Mouse (Mus musculus) limb, embryonic 10.5 days (tissue): Measurements from ENCODE around the gene Prm2. TPM values are rescaled to one million over a fixed set of nuclear protein-coding genes. Genes with fewer than 3 reads are reported as not detected.

Experiments
- DNase-seq: peaks from one replicate; pipeline ENCODE4 v3.0.0-alpha.2; 2017; ENCODE audit warnings: low spot score
- H3K27ac ChIP-seq: fragments of 300-500 bp; sonication (generic); 2 replicates; pipeline ENCODE4 v1.5.1; 2016; ENCODE audit warnings: mild to moderate bottlenecking
- H3K27me3 ChIP-seq: fragments of 300-500 bp; sonication (generic); 2 replicates; pipeline ENCODE4 v1.6.1; 2016; ENCODE audit warnings: low read depth, mild to moderate bottlenecking; ENCODE audit not compliant: poor library complexity, severe bottlenecking
- H3K36me3 ChIP-seq: fragments of 300-500 bp; sonication (generic); 2 replicates; pipeline ENCODE4 v1.6.1; 2016; ENCODE audit warnings: mild to moderate bottlenecking, moderate library complexity
- H3K4me1 ChIP-seq: fragments of 300-500 bp; sonication (generic); 2 replicates; pipeline ENCODE4 v1.6.1; 2016
- H3K4me3 ChIP-seq: fragments of 300-500 bp; sonication (generic); 2 replicates; pipeline ENCODE4 v1.5.1; 2016; ENCODE audit warnings: mild to moderate bottlenecking, moderate library complexity
- H3K9me3 ChIP-seq: fragments of 300-500 bp; sonication (generic); replicated peaks from 2 replicates; pipeline ENCODE4 v1.6.1; 2016; ENCODE audit warnings: mild to moderate bottlenecking
- WGBS: fragments of 180-500 bp; shearing (Covaris S2); methylation state at CpG from one replicate; pipeline ENCODE4 v1.1.7; 2016; 5-methylcytosine and 5-hydroxymethylcytosine counted together
- polyA plus RNA-seq: library from polyadenylated mRNA; unstranded; fragments of >200 nt; fragmentation: Nextera tagmentation; extraction: Ambion mirVana; gene quantifications from 2 replicates; pipeline ENCODE4 v1.2.1, GENCODE M21; 2016

Gene Prm2
- polyA plus RNA-seq, 1 experiment from 2014 or later: not detected

DNA sequence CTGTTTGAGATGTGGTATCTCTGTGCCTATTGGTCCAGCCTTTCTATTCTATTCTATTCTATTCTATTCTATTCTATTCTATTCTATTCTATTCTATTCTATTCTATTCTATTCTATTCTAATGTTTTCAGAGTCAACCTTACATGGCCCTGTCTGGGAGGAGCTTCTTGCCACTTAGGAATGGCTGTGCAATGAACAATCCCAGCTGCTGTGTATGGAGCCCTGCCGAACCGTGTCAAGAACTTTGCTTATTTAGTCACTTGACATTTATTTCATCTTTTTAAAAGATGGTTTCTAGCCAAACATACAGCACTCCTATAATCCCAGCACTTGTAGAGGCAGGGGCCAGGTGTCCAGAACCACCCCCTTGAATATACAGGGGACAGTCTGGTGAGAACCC lies 31.6 kb downstream of the Prm2 start:
- Histone ChIP-seq H3K27ac (no peak overlapping the region), H3K27me3 (0 out of 2 replicates have a peak, but pooled peaks cover 6% of the 10 kb centered on the region), H3K9me3 (no peaks in the 10 kb centered on the region), H3K4me3 (no peak overlapping the region), H3K4me1 (peaks cover 25% of the 10 kb centered on the region), H3K36me3 (no peaks in the 10 kb centered on the region)
- 79% methylated on average over 2 of the region's 2 CpGs for WGBS
- no peak for DNase-seq

DNA sequence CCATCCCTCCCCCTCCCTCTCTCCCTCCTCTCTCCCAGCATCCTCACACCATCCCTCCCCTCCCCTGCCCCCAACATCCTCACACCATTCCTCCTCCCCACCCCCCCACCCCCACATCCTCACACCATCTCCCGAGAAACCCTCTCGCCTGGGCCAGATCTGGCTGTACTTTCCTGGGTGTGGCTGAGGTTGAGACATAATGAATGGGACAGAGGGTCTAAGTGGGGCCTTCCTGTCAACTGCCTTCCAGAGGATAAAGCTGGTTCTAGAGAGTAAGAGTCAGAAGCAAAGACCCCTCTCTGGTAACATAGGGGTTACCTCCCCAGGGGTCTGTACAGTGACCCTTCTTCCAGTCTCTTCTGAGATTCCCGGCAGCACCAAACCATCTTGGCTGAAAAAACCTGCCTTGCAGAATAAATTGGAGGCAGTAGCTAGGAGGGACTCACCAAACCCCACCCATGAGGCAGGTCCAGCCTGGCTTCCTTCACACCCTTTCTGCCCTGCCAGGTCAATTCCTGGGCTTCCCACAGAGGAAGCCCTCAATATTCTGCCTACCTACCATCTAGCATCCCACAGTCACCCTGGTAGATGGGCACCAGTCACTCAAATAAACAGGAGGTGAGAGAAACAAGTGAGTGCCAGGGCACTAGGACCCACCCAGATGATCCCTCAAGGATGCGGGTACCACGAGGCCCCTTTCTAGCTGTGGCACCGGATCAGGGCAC lies 32.2 kb downstream of the Prm2 start:
- Histone ChIP-seq H3K4me3 (no peak overlapping the region), H3K9me3 (no peaks in the 10 kb centered on the region), H3K36me3 (no peaks in the 10 kb centered on the region), H3K27me3 (0 out of 2 replicates have a peak, but pooled peaks cover 3% of the 10 kb centered on the region), H3K27ac (no peak overlapping the region), H3K4me1 (peaks cover 19% of the 10 kb centered on the region)
- 51% methylated on average over 6 of the region's 6 CpGs for WGBS
- DNase-seq: no peak

DNA sequence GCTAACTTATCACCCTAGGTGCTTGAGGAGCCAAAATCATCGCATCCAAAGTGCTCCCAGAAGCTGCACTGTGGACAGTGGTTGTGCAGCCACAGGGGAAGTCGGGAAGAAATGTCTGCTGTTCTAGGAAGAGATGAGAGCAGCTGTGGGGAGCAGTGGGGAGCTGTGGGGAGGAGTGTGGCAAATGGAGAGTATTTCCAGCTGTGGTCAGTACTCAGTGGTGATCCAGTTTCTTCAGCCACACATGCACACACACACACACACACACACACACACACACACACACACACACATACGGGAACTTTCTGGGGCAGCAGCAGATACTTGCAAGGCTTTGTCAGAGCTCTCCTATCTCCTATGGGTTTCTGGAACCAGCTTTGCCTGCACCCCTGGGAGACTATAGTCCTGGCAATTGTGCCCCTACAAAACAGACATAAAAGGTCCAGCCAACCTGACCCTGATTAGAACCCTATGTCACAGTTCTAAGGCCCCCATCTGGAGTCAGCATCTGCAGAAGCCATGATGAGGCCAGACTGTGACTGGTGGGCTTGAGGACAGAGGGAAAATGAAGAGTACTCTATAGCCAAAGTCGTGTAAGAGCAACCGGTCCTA lies 33.3 kb downstream of the Prm2 start:
- H3K9me3 ChIP-seq: no peaks in the 10 kb centered on the region
- H3K4me1 ChIP-seq: peaks cover 20% of the 10 kb centered on the region
- H3K4me3 ChIP-seq: no peak overlapping the region
- H3K27me3 ChIP-seq: no peaks in the 10 kb centered on the region
- no peak overlapping the region for H3K27ac ChIP-seq
- 77% methylated on average over 5 of the region's 5 CpGs for WGBS
- no peaks in the 10 kb centered on the region for H3K36me3 ChIP-seq
- no peak for DNase-seq

DNA sequence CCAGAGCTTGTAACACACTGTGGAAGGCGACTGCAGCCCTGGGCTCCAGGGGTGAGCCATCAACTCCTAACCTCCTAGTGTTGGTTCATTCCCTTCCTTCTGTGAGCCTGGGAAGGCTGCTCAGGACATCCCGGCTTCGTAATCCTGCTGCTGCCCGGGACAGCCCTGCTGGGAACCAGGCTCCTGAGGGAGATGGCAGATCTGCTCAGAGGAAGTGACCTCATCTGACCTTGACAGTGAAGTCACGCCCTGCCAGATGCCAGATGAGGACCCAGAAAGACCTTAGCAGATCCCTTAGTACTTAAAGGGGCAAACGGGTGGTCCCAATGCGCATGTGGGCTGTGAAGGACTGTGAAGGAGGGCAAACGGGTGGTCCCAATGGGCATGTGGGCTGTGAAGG lies 34.8 kb downstream of the Prm2 start:
- no peaks in the 10 kb centered on the region for H3K36me3 ChIP-seq
- whole genome bisulfite sequencing: 60% methylated on average over 8 of the region's 8 CpGs
- peaks cover 20% of the 10 kb centered on the region for H3K4me1 ChIP-seq
- no peak for DNase-seq
- H3K4me3 ChIP-seq: no peak overlapping the region
- H3K27ac ChIP-seq: 0 out of 2 replicates have a peak overlapping the region, but pooled peaks have one; percentile 36
- H3K9me3 ChIP-seq: no peaks in the 10 kb centered on the region
- H3K27me3 ChIP-seq: no peaks in the 10 kb centered on the region

DNA sequence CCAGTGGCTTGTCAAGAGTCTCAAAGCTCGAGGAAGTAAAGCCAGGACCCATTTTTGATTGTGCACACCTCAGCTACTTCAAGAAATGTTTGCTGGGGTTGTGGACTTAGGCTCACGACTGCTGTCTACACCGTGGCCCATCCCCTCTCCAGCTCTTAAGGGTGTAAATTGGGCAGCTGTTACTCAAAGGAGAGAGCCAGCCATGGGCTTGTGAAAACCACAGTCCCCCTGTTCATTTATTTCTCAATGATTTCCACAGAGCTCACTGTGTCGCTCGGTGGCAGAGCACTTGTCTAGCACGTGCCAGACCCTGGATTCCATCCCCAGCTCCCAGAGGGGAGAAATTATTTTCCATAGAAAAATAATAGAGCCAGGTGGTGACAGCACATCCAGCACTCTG lies 39.8 kb downstream of the Prm2 start:
- no peak overlapping the region for H3K27ac ChIP-seq
- DNase-seq: no peak
- H3K36me3 ChIP-seq: no peaks in the 10 kb centered on the region
- no peaks in the 10 kb centered on the region for H3K9me3 ChIP-seq
- no peaks in the 10 kb centered on the region for H3K27me3 ChIP-seq
- peaks cover 8% of the 10 kb centered on the region for H3K4me1 ChIP-seq
- no peak overlapping the region for H3K4me3 ChIP-seq
- WGBS: 76% methylated on average over 6 of the region's 6 CpGs

DNA sequence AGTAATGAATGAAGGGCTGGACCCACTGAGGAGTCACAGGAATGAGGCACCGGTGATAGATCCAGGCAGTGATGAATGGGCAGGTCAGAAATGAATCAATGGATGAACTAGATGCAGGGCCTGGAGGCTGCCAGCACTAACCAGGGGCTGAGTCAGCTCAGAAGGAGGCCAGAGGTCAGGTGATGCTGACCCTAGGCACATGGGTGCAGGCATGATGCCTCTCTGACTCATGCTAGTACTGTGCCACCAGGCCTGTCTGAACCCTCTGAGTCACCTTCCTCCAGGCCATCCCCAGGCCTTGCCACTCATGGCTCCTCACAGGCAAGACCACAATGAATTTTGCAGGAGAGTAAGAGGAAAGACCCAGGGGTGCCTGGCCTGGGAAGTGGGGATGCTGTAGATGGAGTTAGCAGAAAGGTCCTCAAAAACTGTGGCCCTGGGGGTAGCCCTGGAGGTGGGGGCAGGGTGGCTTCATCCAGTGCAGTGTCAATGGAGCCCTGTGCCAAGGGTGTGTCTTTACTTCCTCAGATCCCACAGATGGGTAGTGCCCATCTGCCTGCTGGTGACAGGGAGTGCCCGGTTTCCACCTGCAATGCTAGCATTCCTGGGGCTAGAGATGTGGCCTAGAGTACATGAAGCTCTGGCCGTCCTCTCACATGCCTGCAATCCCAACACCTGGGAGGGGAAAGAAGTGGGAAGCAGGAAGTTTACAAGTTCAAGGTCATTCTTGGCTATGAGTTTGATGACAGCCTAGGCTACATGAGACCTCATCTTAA lies 41.2 kb downstream of the Prm2 start:
- no peaks in the 10 kb centered on the region for H3K27me3 ChIP-seq
- DNase-seq: no peak
- H3K9me3 ChIP-seq: no peaks in the 10 kb centered on the region
- H3K4me1 ChIP-seq: 0 out of 2 replicates have a peak, but pooled peaks cover 9% of the 10 kb centered on the region
- no peak overlapping the region for H3K4me3 ChIP-seq
- 83% methylated on average over 3 of the region's 3 CpGs for WGBS
- no peaks in the 10 kb centered on the region for H3K36me3 ChIP-seq
- H3K27ac ChIP-seq: no peak overlapping the region

DNA sequence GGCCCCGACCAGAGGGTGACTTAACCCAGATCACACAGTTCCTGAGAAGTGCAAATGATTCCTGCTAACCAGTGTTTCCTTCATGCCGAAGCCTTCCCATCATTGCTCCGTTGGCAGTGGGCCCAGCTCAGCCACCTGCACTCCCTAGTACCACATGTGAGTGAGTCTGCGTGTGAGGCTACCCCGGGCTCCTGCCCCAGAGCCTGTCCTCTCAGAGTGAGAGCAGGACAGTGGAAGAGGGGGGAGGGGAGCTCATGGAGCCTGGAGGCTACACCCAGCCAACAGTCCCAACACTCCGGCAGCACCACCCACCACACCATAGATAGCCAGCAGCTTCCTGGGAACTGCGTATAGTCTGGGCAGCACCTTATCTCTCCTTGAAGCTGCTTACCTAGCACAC lies 46.1 kb downstream of the Prm2 start:
- no peak overlapping the region for H3K27ac ChIP-seq
- WGBS: 74% methylated on average over 7 of the region's 7 CpGs
- H3K4me3 ChIP-seq: no peak overlapping the region
- no peak for DNase-seq
- no peaks in the 10 kb centered on the region for H3K27me3 ChIP-seq
- no peaks in the 10 kb centered on the region for H3K36me3 ChIP-seq
- peaks cover 20% of the 10 kb centered on the region for H3K4me1 ChIP-seq
- H3K9me3 ChIP-seq: no peaks in the 10 kb centered on the region

DNA sequence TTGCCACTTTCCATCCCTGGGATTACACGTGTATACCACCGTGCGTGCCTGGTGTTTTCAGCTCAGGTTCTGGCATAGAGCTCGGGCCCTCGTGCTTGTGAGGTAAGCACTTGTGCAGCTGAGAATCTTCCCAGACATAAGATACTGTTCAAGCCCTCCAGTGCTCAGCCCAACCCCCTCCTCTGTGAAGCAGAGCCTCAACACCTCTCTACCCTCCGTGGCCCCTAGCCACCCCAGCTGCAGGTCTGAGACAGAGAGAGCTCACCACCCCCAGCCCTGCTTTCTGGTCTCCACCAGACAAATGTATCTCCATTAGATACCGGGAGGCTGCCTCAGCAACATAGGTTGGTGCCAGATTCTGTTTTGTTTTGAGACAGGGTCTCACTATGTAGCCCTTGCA lies 46.7 kb downstream of the Prm2 start:
- Histone ChIP-seq H3K9me3 (no peaks in the 10 kb centered on the region), H3K4me3 (no peak overlapping the region), H3K36me3 (no peaks in the 10 kb centered on the region), H3K27ac (no peak overlapping the region), H3K27me3 (no peaks in the 10 kb centered on the region), H3K4me1 (peaks cover 26% of the 10 kb centered on the region)
- 77% methylated on average over 7 of the region's 7 CpGs for WGBS
- DNase-seq: no peak

Other genes with a start within 250 kb of the Prm2 start
- gene Socs1, start 10.6 kb downstream of the Prm2 start, polyA plus RNA-seq: 3.5 and 4.6 TPM in 2 replicates
- gene Tnp2, start 7.5 kb downstream of the Prm2 start, polyA plus RNA-seq: not detected in 2 replicates
- not detected in 2 replicates for gene Prm3, start 5.2 kb downstream of the Prm2 start, polyA plus RNA-seq
- not detected in 2 replicates for gene Prm1, start 9.7 kb upstream of the Prm2 start, polyA plus RNA-seq
- not detected in 2 replicates for gene Gm11172, start 16.8 kb upstream of the Prm2 start, polyA plus RNA-seq
- 4.2 and 4.8 TPM in 2 replicates for gene Rmi2, start 38.9 kb upstream of the Prm2 start, polyA plus RNA-seq